21 mouse cellular contexts compared by ENCODE assay signal in genomic region chr2:168195721-168196120, GRCm38 (mm10). TPM values are rescaled to one million over a fixed set of nuclear protein-coding genes. Genes with fewer than 3 reads are reported as not detected.
"Had no signal": no experiment of that assay in that cellular context is flagged by ENCODE, and none has a peak within 500 bp of the region (broad histone marks: within the 10 kb centered on the region; RNA-seq: fewer than 3 reads in every experiment).

No protein-coding gene starts in this region.

- H3K27ac ChIP-seq: kidney, postnatal 0 days; layer of hippocampus, adult 2 months; limb, embryonic 10.5 days; limb, embryonic 13.5 days; liver, embryonic 13.5 days; macrophage; midbrain, embryonic 15.5 days; neural tube, embryonic 13.5 days; stomach, embryonic 15.5 days had no signal

- H3K9ac ChIP-seq: limb, embryonic 13.5 days; liver, embryonic 13.5 days; lung, embryonic 14.5 days; midbrain, embryonic 15.5 days; neural tube, embryonic 13.5 days; stomach, embryonic 15.5 days had no signal

- H3K4me2 ChIP-seq: limb, embryonic 13.5 days; liver, embryonic 13.5 days; lung, embryonic 14.5 days; midbrain, embryonic 15.5 days; neural tube, embryonic 13.5 days; stomach, embryonic 15.5 days had no signal

- ATAC-seq: lung, postnatal 0 days; midbrain, embryonic 15.5 days had no signal

- H3K27me3 ChIP-seq: limb, embryonic 13.5 days; liver, embryonic 13.5 days; midbrain, embryonic 15.5 days; neural tube, embryonic 13.5 days; stomach, embryonic 15.5 days had no signal

- H3K36me3 ChIP-seq: midbrain, embryonic 15.5 days; stomach, embryonic 15.5 days had no signal

- H3K9me3 ChIP-seq: limb, embryonic 10.5 days; limb, embryonic 13.5 days; liver, embryonic 13.5 days; midbrain, embryonic 15.5 days; neural tube, embryonic 13.5 days; stomach, embryonic 15.5 days had no signal

- DNase-seq: kidney, adult 2 months; kidney, postnatal 25 days; layer of hippocampus, adult 9-11 months; liver; liver, embryonic 13.5 days; lung, embryonic 14.5 days; retina, postnatal 1 day; right cerebral cortex, postnatal 25 days; spleen, adult 18-20 months; thymus, postnatal 25 days had no signal

- H3K4me3 ChIP-seq: layer of hippocampus, adult 2 months; limb, embryonic 10.5 days; limb, embryonic 13.5 days; liver, embryonic 13.5 days; midbrain, embryonic 15.5 days; myocyte; neural tube, embryonic 13.5 days; stomach, embryonic 15.5 days had no signal

RNA-seq across cellular contexts. Expression of gene Adnp, which starts 11.2 kb away (rescaled TPM):
- total RNA-seq: monocyte, adult 5-6 weeks had no signal
